Mouse (Mus musculus) common myeloid progenitor, adult 5-6 weeks (primary cell): ENCODE data around the gene Hlcs. TPM values are rescaled to one million over a fixed set of nuclear protein-coding genes. Genes with fewer than 3 reads are reported as not detected.
"Not testable (repeated sequence)": the region's sequence is repeated elsewhere in the genome, so short reads cannot be mapped to it uniquely, and the experiment has no call there.

Experiments
- ATAC-seq: replicated peaks from 2 replicates; pipeline ENCODE4 v1.8.0; 2016; ENCODE audit warnings: low read depth, mild to moderate bottlenecking, moderate TSS enrichment, inconsistent platforms; ENCODE audit not compliant: poor library complexity, severe bottlenecking
- total RNA-seq: library from RNA; stranded (forward); fragments of 200-1000, 187-1606 nt; gene quantifications from 2 replicates; pipeline ENCODE4 v1.2.3, GENCODE M21; 2017

Hlcs gene
- 8.7 and 11.3 TPM in 2 replicates for total RNA-seq

DNA sequence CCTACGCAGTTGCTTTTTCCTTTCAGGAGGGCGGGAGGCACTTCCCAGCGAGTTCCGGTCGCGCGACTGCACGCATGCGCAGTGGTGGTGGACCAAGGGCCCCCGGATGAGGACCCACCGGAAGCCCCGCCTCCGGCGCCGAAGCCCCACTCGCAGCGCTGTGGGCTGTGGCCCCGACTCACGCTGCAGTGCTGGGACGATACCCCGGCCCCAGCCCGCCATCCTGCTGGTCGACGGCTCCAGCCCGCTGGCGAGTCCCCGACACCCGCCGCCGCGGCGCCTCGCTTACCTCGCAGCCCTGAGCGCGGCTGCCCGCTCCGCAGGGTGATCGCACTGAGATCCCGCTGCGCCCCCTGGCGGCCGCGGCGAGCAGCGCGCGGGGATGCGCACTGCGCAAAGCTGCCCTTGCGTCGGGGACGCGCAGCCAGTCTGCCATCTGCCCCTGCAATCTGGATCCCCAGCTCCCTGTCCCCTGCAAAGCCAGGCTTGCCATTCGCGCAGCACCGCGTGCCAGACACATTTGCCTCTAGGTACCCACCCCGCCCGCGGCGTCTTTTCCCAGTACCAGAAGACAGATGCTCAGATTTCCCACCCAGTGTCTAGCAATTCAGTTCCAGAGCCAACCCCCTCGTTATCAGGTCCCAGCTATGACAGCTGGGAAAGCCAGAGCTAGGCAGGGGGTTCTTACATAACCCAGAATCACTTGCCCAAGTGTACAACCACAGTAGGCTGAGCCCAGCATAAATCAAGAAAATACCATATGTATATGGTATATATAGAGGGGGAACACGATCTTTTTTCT lies at the start of gene Hlcs:
TSS of gene Hlcs (minus strand) at position 343 of the 802 bp plus-strand sequence.
- ATAC-seq = peak; percentile 80

DNA sequence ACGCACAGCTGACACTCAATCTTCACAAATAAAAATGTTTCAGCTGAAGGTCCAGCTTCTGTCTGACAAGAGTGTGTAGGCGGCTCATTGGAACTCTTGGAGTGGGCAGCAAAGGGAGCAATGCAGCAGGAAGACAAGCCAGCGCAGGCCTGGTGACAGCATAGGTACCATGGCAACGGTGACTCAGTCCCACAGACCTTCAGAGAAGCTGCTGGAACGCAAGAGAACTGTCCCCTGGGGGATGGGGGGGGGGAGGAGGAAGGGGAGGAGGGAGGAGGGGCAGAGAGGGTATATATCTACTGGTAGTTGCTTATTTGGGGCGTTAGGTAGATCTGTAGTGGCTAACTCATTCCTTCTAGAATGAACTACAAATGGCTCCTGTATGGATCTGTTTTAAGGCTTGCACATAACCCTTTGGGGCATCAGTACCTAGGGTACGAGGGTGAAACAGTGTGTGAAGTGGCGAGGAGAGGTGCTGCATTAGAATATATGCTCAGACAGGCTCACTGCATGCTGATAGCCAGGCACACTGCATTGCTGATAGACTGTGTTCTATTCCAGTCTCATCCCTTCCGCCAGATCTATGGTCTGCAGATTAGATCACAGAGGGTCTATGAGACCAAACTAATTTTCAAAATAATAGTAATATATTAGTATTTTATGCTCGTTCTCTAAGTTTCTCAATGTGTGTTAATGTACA lies 49.0 kb upstream of the Hlcs start:
- no peak for ATAC-seq

DNA sequence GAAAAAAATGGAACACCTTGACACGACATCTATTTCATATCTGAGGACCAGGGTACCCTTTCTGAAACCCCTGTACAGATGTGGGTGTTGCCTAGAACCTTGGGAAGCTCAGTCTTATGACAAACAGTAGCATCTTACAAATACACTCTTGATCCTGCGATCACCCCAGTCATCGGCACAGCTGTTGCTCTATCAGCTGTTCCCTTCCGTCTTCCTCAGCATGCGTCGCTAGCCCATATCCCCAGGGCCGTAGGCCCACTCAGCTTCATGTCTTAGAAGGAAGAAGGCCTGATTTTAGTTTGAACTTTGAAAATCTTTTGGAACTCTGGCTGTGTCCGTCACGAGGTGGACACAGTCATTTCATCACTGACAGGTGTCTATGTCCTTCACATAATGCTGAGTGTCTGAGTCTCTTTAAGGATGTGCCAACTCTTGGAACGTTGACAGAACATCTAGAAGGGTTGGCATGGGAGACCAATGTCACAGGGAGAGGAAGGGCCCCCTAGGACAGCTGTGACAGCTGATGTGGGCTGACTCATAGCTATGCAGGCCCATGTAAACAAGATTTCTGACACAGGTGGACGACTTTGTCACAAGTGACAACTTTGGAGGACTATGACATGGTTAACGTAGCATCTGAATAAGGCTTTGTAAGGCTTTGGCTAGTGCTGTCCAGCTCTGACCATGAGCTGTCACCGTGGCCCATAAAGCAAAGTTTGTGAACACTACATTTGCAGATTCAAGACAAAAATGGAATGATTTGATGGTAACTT lies 47.4 kb upstream of the Hlcs start:
- no peak for ATAC-seq

DNA sequence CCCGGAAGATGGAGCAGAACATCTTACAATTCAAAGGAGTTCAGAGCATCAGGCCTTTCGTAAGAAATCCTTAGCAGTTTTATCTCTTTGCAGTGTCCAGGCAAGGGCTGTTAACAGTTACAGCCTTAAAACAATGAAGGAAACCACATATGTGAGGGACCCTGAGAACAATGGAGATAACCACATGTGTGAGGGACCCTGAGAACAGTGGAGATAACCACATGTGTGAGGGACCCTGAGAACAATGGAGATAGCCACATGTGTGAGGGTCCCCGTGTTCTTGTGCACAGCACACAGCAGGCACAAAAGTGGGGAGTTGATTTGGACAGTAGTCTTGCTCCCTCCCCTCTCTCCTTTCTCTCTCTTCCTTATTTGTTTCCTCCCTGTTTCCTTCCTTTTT lies 44.7 kb upstream of the Hlcs start:
- peak; percentile 23; the same call in 1 of the 2 replicates for ATAC-seq

DNA sequence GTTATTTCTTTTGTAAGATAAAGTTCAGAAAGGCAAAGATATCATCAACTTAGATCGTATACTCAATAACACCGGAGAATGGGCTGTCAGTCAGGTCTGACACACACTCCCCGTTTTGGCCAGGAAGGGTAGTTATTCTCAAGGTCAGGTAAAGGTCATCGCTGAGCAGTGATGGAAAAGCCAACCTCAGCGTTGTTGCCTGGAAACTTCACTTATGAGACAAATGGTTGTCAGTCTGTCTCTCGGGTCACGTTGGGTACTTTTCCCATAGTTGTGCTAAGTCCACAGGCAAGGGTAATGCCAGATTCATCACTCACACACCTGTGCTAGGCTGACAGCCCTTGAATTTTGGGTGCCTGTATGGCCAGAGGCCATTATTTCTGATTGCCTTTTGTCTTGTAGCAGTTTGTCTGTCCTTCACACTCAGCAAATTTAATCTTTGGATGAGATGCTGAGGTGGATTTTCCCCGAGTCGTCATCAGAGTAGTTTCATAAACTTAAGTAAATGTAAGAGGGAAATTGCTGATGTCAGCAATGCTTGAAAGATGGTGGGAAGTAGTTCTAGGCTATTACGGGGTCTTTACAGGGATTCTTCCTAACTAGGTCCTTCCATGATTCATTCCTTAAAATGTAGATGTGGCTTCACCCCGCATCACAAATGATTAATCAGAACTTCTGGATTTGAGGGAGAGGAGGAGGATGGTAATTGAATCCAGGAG lies 43.6 kb upstream of the Hlcs start:
- ATAC-seq = no peak

DNA sequence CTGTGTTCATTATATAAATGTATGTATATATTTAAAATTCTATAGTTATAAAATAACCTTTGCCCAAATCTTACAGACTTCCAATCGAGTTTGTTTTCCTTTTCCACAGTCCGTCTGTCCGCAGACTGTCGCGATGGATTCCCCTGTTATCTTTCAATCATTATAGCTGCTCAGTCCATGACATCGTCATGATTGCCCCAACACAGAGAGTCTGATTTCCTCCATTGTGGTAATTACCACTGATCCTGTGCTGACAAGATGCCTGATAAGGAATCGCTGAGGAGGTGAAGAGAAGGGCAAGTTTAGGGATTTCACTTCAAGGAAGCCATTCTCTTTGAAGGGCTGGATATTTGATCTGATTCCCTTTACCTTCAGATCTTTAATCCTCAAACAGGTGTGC lies 42.7 kb upstream of the Hlcs start:
- no peak for ATAC-seq

DNA sequence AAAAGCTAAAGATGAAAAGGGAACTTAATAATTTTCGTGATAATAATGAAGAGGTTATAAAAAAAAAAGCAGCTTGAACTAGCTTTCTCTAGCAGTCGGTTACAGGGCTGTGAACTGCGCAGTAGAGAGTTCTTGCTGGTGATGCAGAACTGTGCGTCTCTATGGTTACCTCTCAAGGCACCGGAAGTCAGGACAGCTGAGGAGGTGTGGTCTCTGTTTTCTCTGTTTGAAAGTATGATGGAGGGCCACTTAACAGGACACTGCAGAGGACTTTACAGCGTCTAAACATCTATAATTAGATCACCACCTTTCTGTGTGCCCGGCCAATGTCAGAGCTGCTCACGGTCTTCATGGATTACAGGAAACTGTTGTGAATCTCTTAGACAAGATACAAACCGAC lies 41.1 kb upstream of the Hlcs start:
- ATAC-seq = peak; percentile 83

DNA sequence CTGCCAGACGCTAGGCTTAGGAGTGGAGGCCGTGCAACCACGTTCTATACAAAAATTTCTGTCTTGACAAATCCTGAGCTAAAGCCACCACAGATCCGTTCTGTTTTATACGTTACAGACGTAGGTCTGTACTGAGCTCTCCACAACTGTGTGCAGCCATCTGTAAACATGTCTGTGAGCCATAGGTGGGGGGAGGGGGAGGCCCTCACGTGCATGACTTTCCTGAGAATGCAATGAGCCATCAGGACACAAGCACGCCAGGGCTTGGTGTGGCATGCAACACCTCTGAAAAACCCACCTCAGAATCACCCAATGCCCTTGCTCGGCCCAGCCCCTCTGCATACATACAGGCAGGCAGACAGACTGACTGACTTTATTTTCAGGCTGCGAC lies 36.9 kb upstream of the Hlcs start:
- ATAC-seq = no peak

DNA sequence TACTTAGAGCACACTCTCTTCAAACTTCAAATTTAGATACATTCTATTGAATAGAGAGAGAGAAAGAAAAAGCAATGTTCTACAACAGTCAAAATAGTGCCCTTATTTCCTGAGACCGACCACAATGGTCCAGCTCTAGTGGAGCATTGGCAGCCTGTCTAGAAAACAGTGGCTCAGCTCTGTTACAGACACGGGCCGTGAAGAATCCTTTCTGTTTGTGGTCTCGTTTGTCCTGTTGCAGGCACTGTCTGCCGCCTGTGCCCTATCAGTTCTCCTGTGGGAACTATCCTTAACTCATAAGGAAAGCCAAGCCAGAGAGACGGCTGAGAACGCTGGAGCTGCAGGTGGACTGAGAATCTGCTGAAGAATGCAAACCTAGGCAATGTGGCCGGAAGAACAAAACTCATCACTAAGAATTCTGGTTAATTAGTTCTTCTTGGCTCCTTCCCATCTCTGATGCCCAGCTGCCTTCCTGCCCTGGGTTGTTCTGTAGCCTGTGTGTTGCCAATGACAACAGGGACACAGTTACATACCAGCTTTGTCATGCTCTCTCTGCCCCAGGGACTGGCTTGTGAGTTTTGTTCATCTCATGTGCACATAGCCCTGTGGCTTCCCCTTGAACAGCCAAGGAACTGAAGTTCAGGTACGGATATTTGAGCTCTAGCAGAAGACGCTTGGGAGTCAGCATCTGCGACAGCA lies 36.4 kb upstream of the Hlcs start:
- ATAC-seq = peak; percentile 74

DNA sequence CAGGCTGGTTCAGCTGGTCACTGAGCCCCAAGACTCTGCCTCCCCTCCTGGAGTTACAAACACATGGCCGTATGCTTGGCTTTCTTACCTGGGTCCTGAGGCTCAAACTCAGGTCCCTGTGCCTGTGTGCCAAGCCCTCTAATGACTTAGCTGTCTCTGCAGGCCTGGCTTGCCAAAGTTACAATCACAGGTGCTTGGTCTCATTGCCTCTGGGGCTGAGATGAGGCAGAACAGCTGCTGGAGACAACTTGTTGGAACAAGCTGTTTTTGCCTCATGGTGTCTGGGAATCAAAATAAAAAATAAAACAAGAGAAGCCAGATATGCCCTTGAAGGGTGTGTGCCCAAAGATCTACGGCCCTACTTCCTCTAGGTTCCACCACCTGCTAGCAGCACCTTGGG lies 35.4 kb upstream of the Hlcs start:
- ATAC-seq = no peak

DNA sequence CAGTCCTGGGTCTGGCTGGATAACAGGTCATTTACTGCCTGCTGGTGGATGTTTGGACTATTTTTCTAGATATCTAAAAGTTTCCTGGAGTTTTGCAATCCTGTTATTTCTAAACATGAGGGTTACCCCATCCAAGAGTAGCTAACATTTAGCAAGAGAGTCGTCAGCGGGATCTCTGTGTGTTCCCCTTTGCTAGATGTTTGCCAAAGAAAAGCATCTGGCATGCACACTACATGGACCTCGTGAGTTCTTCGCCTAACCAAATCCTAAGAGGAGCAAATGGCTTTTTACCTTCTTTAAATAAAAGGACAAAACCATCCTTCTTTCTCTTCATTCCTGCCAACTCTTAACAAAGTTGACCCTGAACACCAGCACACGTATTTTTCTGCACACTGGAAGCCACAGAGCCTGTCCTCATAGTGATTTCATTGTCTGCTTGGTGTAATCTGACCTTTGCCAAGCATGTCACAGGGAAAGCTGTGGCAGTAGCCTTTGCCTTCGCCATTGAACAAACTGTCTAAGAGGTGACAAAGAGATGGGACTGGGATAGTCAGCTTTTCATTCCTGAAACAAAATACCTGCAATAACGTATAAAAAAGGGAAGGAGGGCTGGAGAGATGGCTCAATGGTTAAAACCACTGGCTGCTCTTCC lies 33.8 kb upstream of the Hlcs start:
- ATAC-seq = no peak

DNA sequence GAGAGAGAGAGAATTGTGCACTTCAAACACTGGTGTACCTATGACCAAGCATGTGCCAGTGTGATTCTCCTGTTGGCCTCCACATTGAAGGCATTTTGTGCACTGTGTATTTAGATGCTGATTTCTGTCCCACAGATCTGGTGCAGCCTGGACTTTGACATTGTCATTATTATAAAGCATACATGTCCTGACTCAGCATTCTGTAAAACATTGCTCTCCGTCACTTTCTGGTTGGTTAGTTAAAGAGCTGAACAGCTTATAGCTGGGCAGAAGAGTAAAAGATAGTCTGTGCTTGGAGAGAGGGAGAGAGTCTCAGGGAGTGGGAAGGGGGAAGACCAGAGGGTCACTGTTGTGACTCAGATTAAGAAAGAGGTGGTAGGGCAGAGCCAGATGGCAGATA lies 32.4 kb upstream of the Hlcs start:
- ATAC-seq = no peak

DNA sequence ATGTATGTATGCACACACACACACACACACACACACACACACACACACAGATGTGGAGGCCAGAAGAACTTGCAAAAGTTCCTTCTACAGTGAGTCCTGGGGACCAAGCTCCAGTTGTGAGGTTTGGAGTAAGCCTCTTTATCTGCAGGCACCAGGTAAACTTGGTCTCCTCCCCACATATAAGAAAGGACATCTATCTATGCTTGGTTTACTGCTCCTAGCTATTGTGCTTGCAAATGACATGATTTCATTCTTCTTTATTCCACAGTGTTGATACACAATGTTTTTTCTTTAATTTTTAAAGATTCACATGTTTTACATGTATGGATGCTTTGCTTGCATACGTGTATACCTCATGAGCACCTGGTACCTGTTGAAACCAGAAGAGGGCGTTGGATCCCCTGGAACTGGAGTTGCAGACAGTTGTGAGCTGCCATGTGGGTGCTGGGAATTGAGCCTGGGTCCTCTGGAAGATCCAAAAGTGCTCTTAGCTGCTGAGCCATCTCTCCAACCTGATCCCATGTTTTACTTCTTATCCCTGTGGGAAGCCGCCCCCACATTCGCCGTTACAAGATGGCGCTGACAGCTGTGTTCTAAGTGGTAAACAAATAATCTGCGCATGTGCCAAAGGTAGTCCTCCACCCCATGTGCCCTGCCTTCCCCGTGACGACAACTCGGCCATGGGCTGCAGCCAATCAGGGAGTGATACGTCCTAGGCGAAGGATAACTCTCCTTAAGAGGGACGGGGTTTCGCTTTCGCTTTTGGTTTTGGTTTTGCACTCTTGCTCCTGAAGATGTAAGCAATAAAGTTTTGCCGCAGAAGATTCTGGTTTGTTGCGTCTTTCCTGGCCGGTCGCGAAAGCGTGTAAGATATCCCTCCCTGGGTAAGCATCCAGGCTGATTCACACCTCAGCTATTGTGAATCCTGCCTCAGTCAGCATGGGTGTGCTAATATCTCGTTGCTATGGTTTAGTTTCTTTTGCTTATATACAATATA lies 26.1 kb upstream of the Hlcs start:
- not testable (repeated sequence) for ATAC-seq

DNA sequence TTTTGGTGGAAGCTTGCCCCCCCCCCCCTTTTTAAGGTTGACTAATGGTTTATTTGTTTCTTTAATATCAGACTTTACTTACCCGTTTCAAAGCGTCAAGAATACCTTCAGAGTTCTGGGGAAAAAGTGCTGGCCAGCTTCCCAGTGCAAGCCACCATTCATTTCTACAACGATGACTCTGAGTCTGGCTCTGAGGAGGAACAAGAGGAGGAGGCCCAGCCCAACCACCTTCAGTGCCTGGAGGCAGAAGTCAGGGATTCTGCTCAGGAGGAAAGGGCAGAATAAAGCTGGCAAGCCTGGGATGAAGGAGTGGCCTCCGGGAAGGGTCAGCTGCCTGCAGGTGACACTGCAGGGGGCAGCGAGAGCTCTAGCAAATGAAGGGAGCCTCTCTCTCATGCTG lies 22.3 kb upstream of the Hlcs start:
- no peak for ATAC-seq

DNA sequence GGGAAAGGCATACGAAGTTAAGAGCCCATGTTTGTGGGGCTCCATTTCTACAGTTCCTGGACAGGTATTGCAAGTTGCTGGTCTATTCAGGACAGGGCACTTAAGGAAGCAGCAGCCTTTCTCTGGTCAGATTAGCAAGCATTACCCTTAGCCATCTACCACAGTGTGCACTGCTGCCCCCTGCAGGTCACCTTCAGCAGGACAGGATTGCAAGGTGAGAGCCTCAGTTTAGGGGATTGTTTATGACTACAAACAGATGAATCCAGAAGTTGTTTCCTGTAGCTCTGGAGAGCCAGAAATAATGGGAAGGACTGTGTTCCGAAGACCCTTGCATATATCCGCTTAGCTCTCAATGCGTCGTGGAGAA lies 18.5 kb upstream of the Hlcs start:
- peak; percentile 74 for ATAC-seq

DNA sequence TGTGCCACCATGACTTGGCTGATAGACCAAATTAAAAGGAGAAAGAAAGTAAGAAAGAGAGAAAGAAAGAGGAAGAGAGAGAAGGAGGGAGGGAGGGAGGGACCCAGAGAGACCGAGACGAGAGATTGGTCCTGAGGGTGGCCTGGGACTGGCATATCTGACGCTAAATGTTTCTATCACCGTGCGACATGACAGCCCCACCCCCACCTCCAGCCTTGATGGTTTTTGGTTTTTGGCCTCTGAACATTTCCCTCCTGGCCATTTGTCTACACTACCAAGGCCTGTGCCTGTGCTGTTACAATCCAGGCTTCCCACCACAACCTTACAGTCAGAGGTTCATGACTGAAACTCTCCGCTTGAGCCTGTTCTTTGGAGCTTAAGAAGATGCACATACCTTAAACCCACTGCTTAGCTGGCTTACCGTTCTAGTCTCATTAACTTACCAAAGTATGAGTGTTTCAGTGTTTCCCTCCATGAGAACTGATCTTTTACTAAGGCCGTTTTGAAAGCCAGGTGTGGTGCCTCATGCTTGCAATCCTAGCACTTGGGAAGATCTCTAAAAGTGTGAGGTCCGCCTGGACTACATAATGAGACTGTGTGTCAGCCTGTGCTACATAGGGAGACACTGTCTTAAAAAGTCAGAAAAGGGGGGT lies 18.0 kb upstream of the Hlcs start:
- ATAC-seq = no peak

DNA sequence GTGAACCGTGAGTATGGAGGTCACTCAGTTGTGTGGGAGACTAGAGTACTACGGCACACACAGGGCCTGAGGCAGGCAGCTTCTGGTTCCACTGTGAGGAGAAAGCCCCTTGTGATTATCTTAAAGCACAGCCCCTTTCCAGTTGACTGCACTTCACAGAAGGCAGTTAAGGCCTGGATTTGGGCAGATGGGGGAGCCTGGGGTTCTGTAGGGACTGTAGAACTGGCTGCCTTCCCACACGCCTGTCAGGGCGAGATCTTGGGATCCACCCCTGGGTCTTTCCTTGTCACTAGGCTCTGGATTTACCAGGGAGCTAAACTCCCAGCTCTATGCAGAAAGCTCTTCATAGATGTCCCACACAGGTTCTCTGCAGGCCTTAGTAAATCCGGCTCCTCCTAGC lies 17.1 kb upstream of the Hlcs start:
- ATAC-seq = no peak
